Mouse (Mus musculus) C2C12 (cell line): ENCODE results near the gene Spn. TPM values are rescaled to one million over a fixed set of nuclear protein-coding genes. Genes with fewer than 3 reads are reported as not detected.
"Not testable (repeated sequence)": the region's sequence is repeated elsewhere in the genome, so short reads cannot be mapped to it uniquely, and the experiment has no call there.

ENCODE experiments used
- H3K27me3 ChIP-seq: one replicate; pipeline ENCODE4 v1.6.1; 2011; ENCODE audit not compliant: control insufficient read depth, insufficient read depth, insufficient read length
- H3K36me3 ChIP-seq: one replicate; pipeline ENCODE4 v1.6.1; 2011; ENCODE audit not compliant: control insufficient read depth, insufficient read depth
- H3K4me3 ChIP-seq: one replicate; pipeline ENCODE4 v1.5.1; 2011; ENCODE audit warnings: mild to moderate bottlenecking, control low read depth; ENCODE audit not compliant: poor library complexity, insufficient read depth, severe bottlenecking
- H3K79me2 ChIP-seq: one replicate; pipeline ENCODE4 v1.6.1; 2011; ENCODE audit not compliant: control insufficient read depth, insufficient read depth
- H3K79me3 ChIP-seq: one replicate; pipeline ENCODE4 v1.6.1; 2011; ENCODE audit warnings: low read depth, control low read depth
- H3ac ChIP-seq: one replicate; pipeline ENCODE3; 2011; ENCODE audit warnings: low read depth; ENCODE audit not compliant: control insufficient read depth, insufficient read length
- CEBPB ChIP-seq: IDR thresholded peaks from one replicate; pipeline ENCODE4 v1.6.1; 2011; ENCODE audit warnings: low read depth, mild to moderate bottlenecking, control low read depth, moderate library complexity
- CTCF ChIP-seq: IDR thresholded peaks from one replicate; pipeline ENCODE4 v1.5.1; 2011; ENCODE audit not compliant: control insufficient read depth, insufficient read depth, insufficient read length
- FOSL1 ChIP-seq: IDR thresholded peaks from one replicate; pipeline ENCODE4 v1.8.0; 2011; ENCODE audit warnings: mild to moderate bottlenecking, low read length; ENCODE audit not compliant: poor library complexity, insufficient read depth, severe bottlenecking
- MAX ChIP-seq: IDR thresholded peaks from one replicate; pipeline ENCODE4 v1.6.1; 2011; ENCODE audit warnings: mild to moderate bottlenecking, control low read depth
- MYOD1 ChIP-seq: IDR thresholded peaks from one replicate; pipeline ENCODE4 v1.6.1; 2011; ENCODE audit warnings: low read depth; ENCODE audit not compliant: control insufficient read depth, insufficient read length
- MYOG ChIP-seq: IDR thresholded peaks from one replicate; pipeline ENCODE4 v1.6.1; 2011; ENCODE audit not compliant: control insufficient read depth, insufficient read length; ENCODE audit errors: extremely low read depth
- USF1 ChIP-seq: IDR thresholded peaks from one replicate; pipeline ENCODE4 v1.6.1; 2011; ENCODE audit warnings: low read depth, mild to moderate bottlenecking, control low read depth, moderate library complexity
- polyA plus RNA-seq: library from polyadenylated mRNA; unstranded; fragments of >200 nt; fragmentation: generic; extraction: Trizol; gene quantifications from one replicate; pipeline ENCODE4 v1.2.1, GENCODE M21; 2012; ENCODE audit warnings: missing spikeins

Gene Spn
- polyA plus RNA-seq, 1 experiment, result 23.1 TPM

DNA sequence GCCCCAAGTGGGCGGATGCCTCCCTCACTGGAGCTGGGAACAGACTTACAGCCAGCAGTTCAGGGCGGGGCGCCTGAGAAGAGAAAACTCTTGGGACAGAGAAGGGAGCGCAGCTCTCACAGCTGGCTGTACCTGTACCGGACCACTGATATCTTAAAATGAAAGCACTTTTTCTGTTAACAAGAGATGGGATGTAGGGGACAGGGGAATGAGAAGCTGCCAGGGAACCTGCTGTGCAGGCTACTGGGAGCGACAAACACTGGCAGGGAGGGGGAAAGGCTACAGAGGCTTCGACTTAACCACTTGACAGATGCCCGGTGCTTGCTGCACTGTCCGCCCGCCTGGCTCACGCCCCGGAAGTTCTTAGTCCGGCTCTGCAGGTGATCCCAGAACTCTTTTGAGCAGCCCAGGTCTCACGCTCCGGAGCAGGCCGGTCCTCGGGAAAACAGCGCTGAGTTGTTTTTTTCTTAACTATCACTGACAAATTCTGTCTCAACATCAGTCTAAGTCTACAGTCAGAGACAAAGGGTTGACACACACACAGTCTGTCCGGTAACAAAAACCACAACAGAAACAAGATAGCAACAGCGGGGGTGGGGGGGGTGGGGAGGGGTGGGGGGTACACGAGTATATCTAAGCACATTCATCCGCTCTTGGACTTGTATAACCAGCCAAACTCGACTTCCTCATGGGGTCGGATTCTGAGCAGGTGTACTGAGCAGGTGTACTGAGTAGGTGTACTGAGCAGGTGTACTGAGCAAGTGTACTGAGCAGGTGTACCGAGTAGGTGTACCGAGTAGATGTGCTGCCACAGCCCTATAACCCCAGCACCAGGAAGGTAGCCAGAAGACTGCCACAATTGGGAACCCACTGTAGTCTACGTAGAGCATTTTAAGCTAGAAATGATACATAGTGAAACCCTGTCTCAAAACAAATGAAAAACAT, 48.5 kb downstream of the Spn start:
- peaks cover 14% of the 10 kb centered on the region for H3K79me3 ChIP-seq
- H3K36me3 ChIP-seq, result peaks cover 14% of the 10 kb centered on the region
- H3K4me3 ChIP-seq, result no peak overlapping the region
- TF ChIP-seq MAX (no peak), USF1 (no peak), CEBPB (no peak), CTCF (no peak)
- peaks cover 26% of the 10 kb centered on the region for H3K79me2 ChIP-seq
- H3ac ChIP-seq, result no peak overlapping the region
- H3K27me3 ChIP-seq, result no peaks in the 10 kb centered on the region

DNA sequence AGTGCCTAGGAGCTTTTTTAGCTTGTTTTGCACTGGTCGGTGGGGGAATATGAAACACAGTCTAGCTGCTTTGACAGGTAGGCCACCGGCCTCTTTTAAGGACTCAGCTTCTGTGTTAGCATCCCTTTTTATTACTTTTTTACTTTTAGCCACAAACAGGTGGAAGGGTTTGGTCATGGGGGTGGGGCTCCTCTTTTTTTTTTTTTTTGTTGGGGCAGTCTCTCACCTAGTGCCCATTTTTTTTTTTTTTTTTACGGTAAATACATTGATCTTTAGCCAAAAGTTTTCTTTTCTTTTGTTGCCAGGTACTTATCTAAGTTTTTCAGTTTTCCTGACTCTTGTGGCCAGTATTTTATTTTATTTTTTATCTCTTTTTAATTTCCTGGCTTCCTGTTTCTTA, 49.5 kb downstream of the Spn start:
- TF ChIP-seq MAX (no peak), MYOG (no peak), CTCF (no peak), MYOD1 (no peak), CEBPB (no peak), FOSL1 (no peak), USF1 (no peak)
- H3K27me3 ChIP-seq, result no peaks in the 10 kb centered on the region
- H3K4me3 ChIP-seq, result no peak overlapping the region
- H3K36me3 ChIP-seq, result peaks cover 8% of the 10 kb centered on the region
- no peak overlapping the region for H3ac ChIP-seq
- H3K79me3 ChIP-seq, result peaks cover 12% of the 10 kb centered on the region
- H3K79me2 ChIP-seq, result peaks cover 19% of the 10 kb centered on the region

DNA sequence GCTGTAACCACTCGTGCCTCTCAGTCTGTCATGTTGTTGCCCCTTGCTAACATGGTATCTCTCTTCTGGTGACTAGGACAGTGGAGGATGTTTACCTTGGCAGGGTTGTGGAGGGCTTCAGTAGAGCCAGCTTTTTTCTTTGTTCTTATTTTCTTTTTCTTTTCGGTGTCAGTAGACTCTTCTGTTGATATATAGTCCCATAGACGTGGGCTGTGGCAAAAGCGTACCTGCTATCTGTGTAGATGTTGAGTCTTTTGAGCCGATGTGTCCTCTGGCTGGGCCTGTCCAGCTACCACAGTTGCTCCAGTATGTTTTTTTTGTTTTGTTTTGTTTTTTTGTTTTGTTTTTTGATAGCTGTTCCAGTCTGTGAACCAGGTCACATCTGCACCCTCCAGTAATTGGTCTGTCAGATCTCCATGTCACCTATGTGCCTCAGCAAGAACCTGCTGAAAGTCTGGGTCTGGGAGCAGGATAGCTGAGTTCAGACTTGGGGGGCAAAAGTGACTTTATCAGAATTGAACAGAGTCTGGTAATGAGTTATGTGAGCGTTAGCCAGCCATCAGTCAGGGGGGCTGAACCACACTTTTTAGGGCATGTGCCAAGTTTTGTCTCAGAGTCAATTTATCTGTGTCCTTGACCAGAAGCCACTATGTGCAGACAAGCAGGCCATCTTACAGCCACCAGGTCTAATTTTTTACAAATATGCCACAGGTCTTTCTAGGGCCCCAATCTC, 50.2 kb downstream of the Spn start, which contains the start of gene Zg16:
Gene Zg16 (minus strand): TSS at position 51 of the 733 bp plus-strand sequence.
- H3K79me3 ChIP-seq, H3K4me3 ChIP-seq, H3K27me3 ChIP-seq, H3K36me3 ChIP-seq, H3ac ChIP-seq: not testable (repeated sequence)
- H3K79me2 ChIP-seq, result peaks cover 13% of the 10 kb centered on the region

DNA sequence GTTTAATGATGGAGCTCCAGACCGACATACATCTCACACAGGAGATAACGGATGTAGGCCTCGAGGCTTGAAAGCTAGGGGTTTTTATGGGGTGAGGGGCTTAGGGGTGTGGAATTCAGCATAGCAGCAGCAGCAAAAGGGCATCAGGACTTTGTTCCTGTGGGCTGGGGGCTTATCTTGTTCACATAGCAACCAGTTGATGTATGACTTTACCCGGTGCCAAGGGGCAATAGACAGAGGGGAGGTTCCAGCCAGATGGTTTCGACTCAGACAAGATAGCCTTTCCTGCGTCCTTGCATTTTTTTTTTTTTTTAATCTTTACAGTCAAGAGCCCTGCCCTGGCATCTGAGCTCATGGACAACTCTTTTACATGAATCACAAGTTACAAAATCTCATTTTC, 51.9 kb downstream of the Spn start:
- not testable (repeated sequence) for H3K27me3 ChIP-seq, H3K79me2 ChIP-seq, H3K79me3 ChIP-seq, H3K4me3 ChIP-seq, H3ac ChIP-seq, H3K36me3 ChIP-seq

DNA sequence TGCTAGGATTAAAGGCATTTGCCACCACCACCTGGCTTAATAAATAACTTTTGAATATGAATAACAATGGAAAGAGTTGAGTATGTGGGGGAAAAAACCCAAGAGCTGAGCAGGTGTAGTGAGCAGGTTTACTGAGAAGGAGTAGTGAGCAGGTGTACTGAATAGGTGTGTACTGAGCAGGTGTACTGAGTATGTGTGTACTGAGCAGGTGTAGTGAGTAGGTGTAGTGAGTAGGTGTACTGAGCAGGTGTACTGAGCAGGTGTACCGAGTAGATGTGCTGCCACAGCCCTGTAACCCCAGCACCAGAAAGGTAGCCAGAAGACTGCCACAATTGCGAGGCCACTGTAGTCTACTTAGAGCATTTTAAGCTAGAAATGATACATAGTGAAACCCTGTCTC, 52.8 kb downstream of the Spn start:
- H3K79me3 ChIP-seq, result no peaks in the 10 kb centered on the region
- no peaks in the 10 kb centered on the region for H3K79me2 ChIP-seq
- no peaks in the 10 kb centered on the region for H3K36me3 ChIP-seq
- H3ac ChIP-seq, result no peak overlapping the region
- no peak overlapping the region for H3K4me3 ChIP-seq
- H3K27me3 ChIP-seq, result no peaks in the 10 kb centered on the region
- TF ChIP-seq MYOG (no peak), MYOD1 (no peak), CTCF (no peak), MAX (no peak), CEBPB (no peak), USF1 (no peak), FOSL1 (no peak)

DNA sequence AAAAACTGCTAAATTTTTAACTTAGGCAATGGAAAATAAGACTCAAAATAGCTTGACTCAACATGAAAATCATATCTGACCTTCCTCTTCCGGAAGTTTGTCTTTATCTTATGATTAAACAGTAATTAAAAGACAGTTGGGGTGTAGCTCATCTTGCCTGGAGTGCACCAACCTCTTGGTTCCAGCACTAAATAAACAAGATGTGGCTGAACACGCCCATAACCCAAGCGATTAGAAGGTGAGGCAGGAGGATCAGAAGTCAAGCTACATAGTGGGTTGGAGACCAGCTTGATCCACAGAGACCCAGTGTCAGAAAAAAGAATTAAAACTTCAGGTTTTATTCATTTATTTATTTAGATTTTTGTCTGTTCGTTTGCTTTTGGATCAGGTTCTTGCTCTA, 53.9 kb downstream of the Spn start:
- no peaks in the 10 kb centered on the region for H3K27me3 ChIP-seq
- no peaks in the 10 kb centered on the region for H3K79me2 ChIP-seq
- H3K36me3 ChIP-seq, result no peaks in the 10 kb centered on the region
- H3K4me3 ChIP-seq, result no peak overlapping the region
- TF ChIP-seq CEBPB (no peak), MYOD1 (no peak), MAX (no peak), FOSL1 (no peak), MYOG (no peak), USF1 (no peak), CTCF (no peak)
- H3ac ChIP-seq, result no peak overlapping the region
- H3K79me3 ChIP-seq, result no peaks in the 10 kb centered on the region
